Mouse (Mus musculus) liver, embryonic 13.5 days (tissue): ENCODE measurements around the gene Rnaset2a. TPM values are rescaled to one million over a fixed set of nuclear protein-coding genes. Genes with fewer than 3 reads are reported as not detected.
A peak's percentile ranks its signal among the peaks of the same experiment; 100 is the strongest.
"Not testable (repeated sequence)": the region's sequence is repeated elsewhere in the genome, so short reads cannot be mapped to it uniquely, and the experiment has no call there.

ENCODE experiments used
- ATAC-seq: fragments of 200-750 bp; cut with Nextera tagmentation; 2 replicates; pipeline ENCODE4 v1.8.0; 2017; ENCODE audit warnings: low read depth, mild to moderate bottlenecking, moderate number of reproducible peaks, moderate library complexity
- DNase-seq: peaks from one replicate; pipeline ENCODE4 v3.0.0; 2022
- H3K27ac ChIP-seq: fragments of 300-500 bp; sonication (generic); 2 replicates; pipeline ENCODE4 v1.5.1; 2015; ENCODE audit warnings: moderate library complexity, mild to moderate bottlenecking, inconsistent platforms
- H3K27me3 ChIP-seq: fragments of 300-500 bp; sonication (generic); 2 replicates; pipeline ENCODE4 v1.6.1; 2015; ENCODE audit warnings: mild to moderate bottlenecking, inconsistent platforms
- H3K36me3 ChIP-seq: fragments of 300-500 bp; sonication (generic); 2 replicates; pipeline ENCODE4 v1.6.1; 2015; ENCODE audit warnings: mild to moderate bottlenecking, inconsistent platforms
- H3K4me1 ChIP-seq: fragments of 300-500 bp; sonication (generic); replicated peaks from 2 replicates; pipeline ENCODE4 v1.6.1; 2015; ENCODE audit warnings: inconsistent platforms
- H3K4me2 ChIP-seq: fragments of 300-500 bp; sonication (generic); 2 replicates; pipeline ENCODE4 v1.6.1; 2015; ENCODE audit warnings: inconsistent platforms, mild to moderate bottlenecking, moderate library complexity
- H3K4me3 ChIP-seq: fragments of 300-500 bp; sonication (generic); replicated peaks from 2 replicates; pipeline ENCODE4 v1.5.1; 2015; ENCODE audit warnings: mild to moderate bottlenecking, inconsistent platforms
- H3K9ac ChIP-seq: fragments of 300-500 bp; sonication (generic); 2 replicates; pipeline ENCODE4 v1.6.1; 2015; ENCODE audit warnings: mild to moderate bottlenecking, inconsistent platforms
- H3K9me3 ChIP-seq: fragments of 300-500 bp; sonication (generic); replicated peaks from 2 replicates; pipeline ENCODE4 v1.6.1; 2016; ENCODE audit warnings: inconsistent platforms
- WGBS: fragments of 180-500 bp; shearing (Covaris S2); methylation state at CpG from one replicate; pipeline ENCODE4 v1.1.7; 2015; ENCODE audit not compliant: insufficient replicate concordance; 5-methylcytosine and 5-hydroxymethylcytosine counted together
- polyA plus RNA-seq: library from polyadenylated mRNA; unstranded; fragments of >200 nt; fragmentation: Nextera tagmentation; extraction: Ambion mirVana; gene quantifications from 2 replicates; pipeline ENCODE4 v1.2.1, GENCODE M21; 2015

Gene Rnaset2a
- polyA plus RNA-seq, result 15.2 and 17.1 TPM in 2 replicates

- H3K27ac ChIP-seq, H3K27me3 ChIP-seq, H3K4me1 ChIP-seq, H3K9me3 ChIP-seq, H3K36me3 ChIP-seq: not testable (repeated sequence)
- peak within 1 kb of the TSS; percentile 72 for H3K4me2 ChIP-seq
- peak within 1 kb of the TSS; percentile 78 for H3K9ac ChIP-seq
- ATAC-seq (peak; percentile 99), DNase-seq (peak; percentile 75)
- H3K4me3 ChIP-seq, result peak within 1 kb of the TSS; percentile 67
- WGBS, result 2% methylated on average over 51 of the region's 67 CpGs
Measured at GRCm38 (mm10) chr17:8147439-8148316, at the start of gene Rnaset2a, which contains the start of gene Gm49673. TSS of gene Rnaset2a (minus strand) at chr17:8148097. TSS of gene Gm49673 (minus strand) at chr17:8147788.

DNA sequence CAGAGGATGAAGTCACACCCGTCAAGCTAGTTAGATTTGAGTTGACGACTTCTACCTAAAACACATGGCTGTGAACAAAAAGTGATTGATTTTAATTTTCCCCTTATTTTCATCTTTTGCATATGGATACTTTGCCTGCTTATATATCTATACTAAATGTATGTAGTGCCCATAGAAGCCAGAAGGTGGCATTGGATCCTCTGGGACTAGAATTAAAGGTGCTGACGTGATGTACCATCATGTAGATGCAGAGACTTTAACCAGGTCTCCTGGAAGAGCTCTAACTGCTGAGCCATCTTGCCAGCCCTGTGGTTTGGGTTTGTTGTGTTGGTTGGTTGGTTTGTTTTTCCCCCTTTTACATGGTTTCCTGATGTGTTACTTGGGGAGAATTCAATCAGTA is 49.8 kb upstream of the Rnaset2a start:
- H3K4me1 ChIP-seq, result no peaks in the 10 kb centered on the region
- DNase-seq (no peak), ATAC-seq (no peak)
- H3K9ac ChIP-seq, result no peak overlapping the region
- no peaks in the 10 kb centered on the region for H3K27me3 ChIP-seq
- WGBS, result 65% methylated on average over 3 of the region's 3 CpGs
- H3K9me3 ChIP-seq, result no peaks in the 10 kb centered on the region
- no peak overlapping the region for H3K4me2 ChIP-seq
- no peak overlapping the region for H3K4me3 ChIP-seq
- peaks cover 28% of the 10 kb centered on the region for H3K36me3 ChIP-seq
- no peak overlapping the region for H3K27ac ChIP-seq

GRCm38 (mm10) chr17:8195685-8196376 is 47.9 kb upstream of the Rnaset2a start:
- H3K27ac ChIP-seq, result no peak overlapping the region
- 71% methylated on average over 8 of the region's 8 CpGs for WGBS

DNA sequence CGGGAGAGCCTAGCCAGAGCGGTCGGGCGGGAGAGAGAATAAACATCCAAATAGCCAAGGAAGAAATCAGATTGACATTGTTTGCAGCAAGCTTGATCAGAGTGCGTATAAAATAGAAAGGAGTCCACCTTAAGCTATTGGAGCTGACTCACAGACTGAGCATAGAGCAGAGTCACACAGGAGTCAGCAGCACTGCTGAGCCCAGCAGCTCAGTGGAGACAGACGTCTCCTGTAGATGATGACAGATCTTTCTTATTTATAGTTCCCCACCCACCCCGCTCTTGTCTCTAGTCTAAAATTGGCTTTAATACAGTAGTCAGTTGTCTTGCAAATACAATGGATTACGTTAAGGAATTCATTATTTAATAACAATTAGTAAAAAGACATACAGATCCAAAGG is 45.8 kb upstream of the Rnaset2a start:
- 86% methylated on average over 8 of the region's 8 CpGs for WGBS
- DNase-seq, result no peak

More at GRCm38 (mm10) chr17:8195685-8196376, 47.9 kb upstream of the Rnaset2a start:
- ATAC-seq, result no peak
- Histone ChIP-seq H3K9ac (no peak overlapping the region), H3K4me3 (no peak overlapping the region), H3K36me3 (peaks cover 39% of the 10 kb centered on the region), H3K9me3 (no peaks in the 10 kb centered on the region), H3K4me2 (no peak overlapping the region), H3K4me1 (no peaks in the 10 kb centered on the region), H3K27me3 (no peaks in the 10 kb centered on the region)
- DNase-seq, result no peak

DNA sequence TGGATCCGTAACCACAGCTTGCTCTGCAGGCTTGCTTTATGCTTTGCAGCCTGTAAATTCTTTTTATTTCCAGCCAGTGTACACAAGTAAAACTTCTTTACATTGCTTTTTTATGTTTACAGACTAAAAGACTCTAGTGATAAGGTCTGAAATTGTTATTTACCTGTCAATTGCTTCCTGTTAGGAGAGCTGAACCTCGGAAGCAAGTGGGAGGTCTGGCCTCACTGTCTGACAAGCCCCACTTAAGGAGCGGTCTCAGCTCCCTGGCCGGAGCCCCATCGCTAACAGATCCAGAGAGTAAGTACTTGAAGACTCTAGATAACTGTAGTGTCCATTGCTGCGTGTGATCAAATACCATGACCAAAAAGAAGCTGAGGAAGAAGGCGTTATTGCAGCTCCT is 36.3 kb upstream of the Rnaset2a start:
- DNase-seq, result no peak
- 80% methylated on average over 7 of the region's 7 CpGs for WGBS
- Histone ChIP-seq H3K4me1 (no peaks in the 10 kb centered on the region), H3K4me3 (no peak overlapping the region), H3K4me2 (no peak overlapping the region), H3K27ac (no peak overlapping the region), H3K36me3 (peaks cover 80% of the 10 kb centered on the region), H3K27me3 (no peaks in the 10 kb centered on the region), H3K9ac (no peak overlapping the region), H3K9me3 (no peaks in the 10 kb centered on the region)
- ATAC-seq, result no peak

More for the DNA sequence above, 45.8 kb upstream of the Rnaset2a start:
- peaks cover 61% of the 10 kb centered on the region for H3K36me3 ChIP-seq
- no peaks in the 10 kb centered on the region for H3K9me3 ChIP-seq
- H3K27me3 ChIP-seq, result no peaks in the 10 kb centered on the region
- H3K9ac ChIP-seq, result no peak overlapping the region
- no peak overlapping the region for H3K4me3 ChIP-seq
- H3K4me2 ChIP-seq, result no peak overlapping the region
- H3K4me1 ChIP-seq, result no peaks in the 10 kb centered on the region
- no peak overlapping the region for H3K27ac ChIP-seq
- ATAC-seq, result no peak

DNA sequence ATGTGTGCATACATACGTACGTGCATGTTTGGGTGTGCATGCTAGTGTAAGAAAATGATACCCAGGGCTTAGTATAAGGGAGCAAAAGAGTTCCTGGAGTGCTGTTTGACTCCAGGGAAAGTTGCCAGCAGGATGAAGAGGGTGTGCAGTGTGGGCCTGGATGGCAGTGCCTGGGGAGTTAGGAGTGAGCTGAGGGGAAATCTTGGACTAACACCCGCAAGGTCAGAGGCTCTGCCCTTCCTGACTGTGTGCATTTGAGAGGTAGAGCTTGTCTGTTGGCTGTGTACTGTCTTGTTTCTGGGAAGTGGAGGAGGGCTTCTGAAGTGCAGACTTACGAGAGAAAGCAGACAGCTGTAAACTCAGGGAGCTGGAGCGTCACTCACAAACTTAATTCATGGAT is 35.9 kb upstream of the Rnaset2a start:
- no peak for ATAC-seq
- H3K27ac ChIP-seq, result no peak overlapping the region
- WGBS, result 83% methylated on average over 5 of the region's 5 CpGs

DNA sequence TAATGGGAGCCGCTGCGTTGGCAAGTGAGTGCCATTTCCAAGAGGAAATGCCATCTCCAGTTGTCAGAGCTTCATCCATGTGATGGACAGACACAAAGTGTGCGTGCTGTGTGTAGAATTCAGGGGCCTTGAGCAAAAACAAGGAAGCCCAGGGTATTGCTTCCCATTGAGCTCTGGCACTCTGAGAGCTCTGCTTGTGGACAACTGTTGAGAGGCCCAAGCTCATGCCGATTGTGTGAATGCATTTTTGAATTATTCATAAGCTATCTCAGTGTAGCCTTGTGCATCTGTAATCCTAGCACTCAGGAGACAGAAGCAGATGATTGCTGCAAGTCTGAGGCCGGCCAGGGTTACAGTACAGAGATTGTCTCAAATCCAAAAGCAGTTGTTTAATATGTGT is 29.2 kb upstream of the Rnaset2a start:
- Histone ChIP-seq H3K4me1 (no peaks in the 10 kb centered on the region), H3K27me3 (no peaks in the 10 kb centered on the region), H3K9ac (no peak overlapping the region), H3K4me2 (no peak overlapping the region), H3K4me3 (no peak overlapping the region), H3K36me3 (peaks cover 73% of the 10 kb centered on the region), H3K9me3 (no peaks in the 10 kb centered on the region), H3K27ac (no peak overlapping the region)
- ATAC-seq (no peak), DNase-seq (no peak)
- WGBS, result 88% methylated on average over 5 of the region's 5 CpGs

More for the DNA sequence above, 35.9 kb upstream of the Rnaset2a start:
- H3K4me3 ChIP-seq, result no peak overlapping the region
- H3K9ac ChIP-seq, result no peak overlapping the region
- no peaks in the 10 kb centered on the region for H3K9me3 ChIP-seq
- DNase-seq, result no peak
- H3K36me3 ChIP-seq, result peaks cover 77% of the 10 kb centered on the region
- H3K4me1 ChIP-seq, result no peaks in the 10 kb centered on the region
- no peaks in the 10 kb centered on the region for H3K27me3 ChIP-seq
- H3K4me2 ChIP-seq, result no peak overlapping the region

DNA sequence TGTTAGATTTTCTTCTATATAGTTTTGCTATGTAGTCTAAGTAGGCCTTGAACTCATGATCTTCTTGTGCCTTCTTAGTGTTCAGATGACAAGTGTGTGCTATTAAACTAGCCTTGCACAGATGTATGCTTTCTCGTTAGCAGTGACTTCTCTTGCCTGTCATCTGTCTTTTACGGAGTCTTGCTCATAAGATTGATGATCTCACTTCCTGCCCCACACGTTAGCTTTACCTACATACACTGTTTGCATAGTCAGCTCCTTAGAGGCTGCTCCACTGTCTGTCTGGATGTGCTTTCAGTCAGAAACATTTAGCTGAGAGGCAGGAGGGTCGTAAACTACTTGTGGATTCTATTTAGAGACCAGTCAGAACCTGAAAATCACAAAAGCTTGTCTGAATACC is 23.2 kb upstream of the Rnaset2a start:
- H3K4me3 ChIP-seq, result no peak overlapping the region
- H3K9ac ChIP-seq, result no peak overlapping the region
- H3K36me3 ChIP-seq, result peaks cover 64% of the 10 kb centered on the region
- no peak for DNase-seq
- H3K4me2 ChIP-seq, result no peak overlapping the region
- H3K27ac ChIP-seq, result no peak overlapping the region
- 62% methylated on average over 4 of the region's 4 CpGs for WGBS
- ATAC-seq, result no peak
- no peaks in the 10 kb centered on the region for H3K27me3 ChIP-seq
- H3K9me3 ChIP-seq, result no peaks in the 10 kb centered on the region
- no peaks in the 10 kb centered on the region for H3K4me1 ChIP-seq

GRCm38 (mm10) chr17:8170331-8170730 is 22.4 kb upstream of the Rnaset2a start:
- no peak overlapping the region for H3K4me2 ChIP-seq
- no peak for ATAC-seq
- H3K9ac ChIP-seq, result no peak overlapping the region
- H3K27ac ChIP-seq, result no peak overlapping the region
- peaks cover 56% of the 10 kb centered on the region for H3K36me3 ChIP-seq
- no peak overlapping the region for H3K4me3 ChIP-seq
- no peaks in the 10 kb centered on the region for H3K4me1 ChIP-seq
- H3K9me3 ChIP-seq, result no peaks in the 10 kb centered on the region
- H3K27me3 ChIP-seq, result no peaks in the 10 kb centered on the region
- 69% methylated on average over 7 of the region's 7 CpGs for WGBS
- no peak for DNase-seq

DNA sequence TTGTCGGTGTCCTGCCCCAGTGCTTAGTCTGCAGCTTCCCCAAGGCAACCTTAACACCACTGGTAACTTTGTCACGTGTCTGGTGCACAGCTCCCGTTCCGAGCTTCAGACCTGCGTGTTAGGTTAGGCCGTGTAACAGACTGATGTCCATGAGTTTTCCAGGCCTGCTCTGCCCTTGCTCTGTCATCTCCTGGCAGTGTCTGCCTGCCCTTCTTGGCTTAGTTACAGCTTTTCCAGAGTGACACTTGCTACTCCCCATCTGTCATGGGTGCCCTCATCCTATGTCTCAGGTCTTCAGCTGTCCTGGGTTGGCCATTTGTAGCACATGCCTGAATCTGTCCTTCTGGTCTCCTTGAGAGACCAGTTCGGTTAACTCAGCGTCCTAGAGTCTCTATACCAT is 19.5 kb upstream of the Rnaset2a start:
- H3K4me3 ChIP-seq, H3K9me3 ChIP-seq, H3K4me1 ChIP-seq, H3K27ac ChIP-seq, H3K4me2 ChIP-seq, DNase-seq, H3K27me3 ChIP-seq, H3K9ac ChIP-seq, ATAC-seq: not testable (repeated sequence)
- peaks cover 31% of the 10 kb centered on the region for H3K36me3 ChIP-seq
- WGBS, result 87% methylated on average over 7 of the region's 8 CpGs

DNA sequence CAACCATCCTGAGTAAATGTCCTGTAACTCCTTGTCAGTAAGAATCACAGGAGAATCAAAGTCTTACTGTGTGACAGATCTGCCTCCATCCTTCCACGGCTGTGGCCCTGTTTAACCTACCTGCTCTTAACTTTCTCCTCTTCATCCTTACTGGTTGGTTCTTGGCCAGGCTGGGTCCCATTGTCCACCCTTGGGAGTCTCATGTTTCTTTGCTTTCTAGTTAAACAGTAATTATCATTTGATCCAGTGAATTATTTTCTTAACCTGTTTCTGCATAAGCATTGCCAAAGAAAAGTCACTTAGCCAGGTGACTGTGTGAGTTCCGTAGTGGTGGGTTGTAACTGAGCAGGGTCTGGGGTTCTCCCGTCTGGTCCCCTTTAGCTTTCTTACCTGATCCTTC is 18.6 kb upstream of the Rnaset2a start:
- peaks cover 23% of the 10 kb centered on the region for H3K36me3 ChIP-seq
- not testable (repeated sequence) for H3K4me1 ChIP-seq, H3K27me3 ChIP-seq, DNase-seq, H3K9me3 ChIP-seq, ATAC-seq, H3K27ac ChIP-seq
- peak overlapping the region; percentile 69 for H3K4me3 ChIP-seq
- H3K9ac ChIP-seq, result peak overlapping the region; percentile 78; the same call in 1 of the 2 replicates
- H3K4me2 ChIP-seq, result peak overlapping the region; percentile 57
- WGBS, result 34% methylated on average over 2 of the region's 3 CpGs
